ENCODE assay signal across 16 mouse cellular contexts in genomic region chr11:102353021-102353431, GRCm38 (mm10). TPM values are rescaled to one million over a fixed set of nuclear protein-coding genes. Genes with fewer than 3 reads are reported as not detected.
DNase-seq lines count a peak whose midpoint lies in the region; ATAC-seq and TF ChIP-seq lines count a peak whose summit lies in the region.
"Had no signal": no experiment of that assay in that cellular context is flagged by ENCODE, and none has a peak within 500 bp of the region (broad histone marks: within the 10 kb centered on the region; RNA-seq: fewer than 3 reads in every experiment).

No protein-coding gene starts in this region.

- TF ChIP-seq CTCF in liver, postnatal 0 days (IDR thresholded peaks at IDR 0.05; ENCODE audit: low read depth): no peak

- no peak overlapping the region for H3K4me3 ChIP-seq in forebrain, embryonic 10.5 days
- H3K4me3 ChIP-seq in forebrain, embryonic 14.5 days (ENCODE audit: low read depth, low read length): no peak overlapping the region
- H3K4me3 ChIP-seq in liver, postnatal 0 days (ENCODE audit: low read depth, low read length): no peak overlapping the region
- H3K4me3 ChIP-seq: embryonic facial prominence, embryonic 15.5 days; forebrain, embryonic 13.5 days had no signal

- 0 out of 2 replicates have a peak, but pooled peaks cover 5% of the 10 kb centered on the region for H3K4me1 ChIP-seq in forebrain, embryonic 10.5 days
- no peaks in the 10 kb centered on the region for H3K4me1 ChIP-seq in forebrain, embryonic 14.5 days (ENCODE audit: control insufficient read depth, insufficient read depth, low read length)
- H3K4me1 ChIP-seq in liver, postnatal 0 days (ENCODE audit: insufficient read depth): no peaks in the 10 kb centered on the region; the same call in 1 of the 2 replicates
- H3K4me1 ChIP-seq: embryonic facial prominence, embryonic 15.5 days; forebrain, embryonic 13.5 days had no signal

- no peak for ATAC-seq in forebrain, embryonic 14.5 days
- ATAC-seq in liver, postnatal 0 days: no peak
- ATAC-seq: forebrain, embryonic 13.5 days had no signal

- H3K9ac ChIP-seq in forebrain, embryonic 14.5 days (ENCODE audit: low read length): no peak overlapping the region
- no peak overlapping the region for H3K9ac ChIP-seq in liver, postnatal 0 days (replicated peaks)
- H3K9ac ChIP-seq: embryonic facial prominence, embryonic 15.5 days; forebrain, embryonic 13.5 days had no signal

- H3K9me3 ChIP-seq in forebrain, embryonic 10.5 days: no peaks in the 10 kb centered on the region
- no peaks in the 10 kb centered on the region for H3K9me3 ChIP-seq in forebrain, embryonic 14.5 days (replicated peaks; ENCODE audit: control insufficient read depth, low read length)
- H3K9me3 ChIP-seq in liver, postnatal 0 days (ENCODE audit: low read length): no peaks in the 10 kb centered on the region
- H3K9me3 ChIP-seq: embryonic facial prominence, embryonic 15.5 days; forebrain, embryonic 13.5 days had no signal

- 52% methylated on average over 8 of the region's 8 CpGs for whole genome bisulfite sequencing in forebrain, embryonic 10.5 days
- 41% methylated on average over 8 of the region's 8 CpGs for WGBS in forebrain, embryonic 14.5 days
- 46% methylated on average over 8 of the region's 8 CpGs for WGBS in liver, postnatal 0 days (ENCODE audit: insufficient replicate concordance)

- H3K27me3 ChIP-seq in forebrain, embryonic 10.5 days (ENCODE audit: poor library complexity, severe bottlenecking): peaks cover 4% of the 10 kb centered on the region; the same call in 1 of the 2 replicates
- H3K27me3 ChIP-seq in forebrain, embryonic 14.5 days (replicated peaks; ENCODE audit: control insufficient read depth, insufficient read depth, low read length): no peaks in the 10 kb centered on the region
- H3K27me3 ChIP-seq in liver, postnatal 0 days (ENCODE audit: insufficient read depth, low read length): 0 out of 2 replicates have a peak, but pooled peaks cover 8% of the 10 kb centered on the region

- no peak overlapping the region for H3K4me2 ChIP-seq in forebrain, embryonic 14.5 days (ENCODE audit: low read length)
- H3K4me2 ChIP-seq in liver, postnatal 0 days (ENCODE audit: low read depth, low read length): no peak overlapping the region
- H3K4me2 ChIP-seq: embryonic facial prominence, embryonic 15.5 days; forebrain, embryonic 13.5 days had no signal

- no peaks in the 10 kb centered on the region for H3K36me3 ChIP-seq in forebrain, embryonic 10.5 days (replicated peaks)
- H3K36me3 ChIP-seq in forebrain, embryonic 14.5 days (ENCODE audit: control insufficient read depth, insufficient read depth, low read length): no peaks in the 10 kb centered on the region
- H3K36me3 ChIP-seq in liver, postnatal 0 days (replicated peaks; ENCODE audit: insufficient read depth, low read length): peaks cover 82% of the 10 kb centered on the region
- H3K36me3 ChIP-seq: embryonic facial prominence, embryonic 15.5 days had no signal

- no peak for TF ChIP-seq EP300 in liver, postnatal 0 days (IDR thresholded peaks at IDR 0.05; ENCODE audit: low read depth)

- no peak for DNase-seq in forebrain, embryonic 10.5 days (ENCODE audit: extremely low spot score, low spot score)
- no peak for DNase-seq in forebrain, embryonic 14.5 days (ENCODE audit: low spot score)
- peak; percentile 24 to 66 for DNase-seq in spleen, postnatal 4 days (ENCODE audit: low spot score in 2 of 2)
- DNase-seq in spleen, adult 12 weeks (ENCODE audit: low spot score): no peak
- peak; percentile 76 to 77 for DNase-seq in cerebellum, postnatal 25 days
- no peak for DNase-seq in liver, postnatal 0 days
- no peak for DNase-seq in c-Kit-positive CD71-positive TER-119-positive erythroid progenitor cells, embryonic 14.5 days (ENCODE audit: low spot score)
- no peak for DNase-seq in kidney, postnatal 14 days
- DNase-seq: adrenal gland, adult 8-10 months; kidney, adult 8-10 months; kidney, postnatal 36 days; lung, adult 18-20 months; retina, postnatal 1 day had no signal

- peak overlapping the region; percentile 33; the same call in 1 of the 2 replicates for H3K27ac ChIP-seq in forebrain, embryonic 10.5 days
- H3K27ac ChIP-seq in forebrain, embryonic 14.5 days (ENCODE audit: low read depth, low read length): no peak overlapping the region
- H3K27ac ChIP-seq in liver, postnatal 0 days (ENCODE audit: low read depth): 0 out of 2 replicates have a peak overlapping the region, but pooled peaks have one; percentile 29
- H3K27ac ChIP-seq: embryonic facial prominence, embryonic 15.5 days; forebrain, embryonic 13.5 days had no signal

RNA-seq across cellular contexts. Expression of gene Slc4a1, which starts 13.0 kb away (rescaled TPM):
- polyA plus RNA-seq in forebrain, embryonic 10.5 days (2016; fragmentation: Nextera tagmentation; extraction: Ambion mirVana): 37.4 and 52.1 TPM in 2 replicates
- 1.8 and 2.1 TPM in 2 replicates for polyA plus RNA-seq in forebrain, embryonic 14.5 days (2014; fragmentation: Nextera tagmentation; extraction: Ambion mirVana)
- polyA plus RNA-seq in liver, postnatal 0 days (2015; fragmentation: Nextera tagmentation; extraction: Ambion mirVana): 311 and 329 TPM in 2 replicates
- polyA plus RNA-seq: small intestine, adult 2 months had no signal

RNA-seq across cellular contexts. Expression of gene Ubtf, which starts 33.5 kb away (rescaled TPM):
- 95.5 and 98.7 TPM in 2 replicates for polyA plus RNA-seq in forebrain, embryonic 10.5 days (2016; fragmentation: Nextera tagmentation; extraction: Ambion mirVana)
- polyA plus RNA-seq in forebrain, embryonic 14.5 days (2014; fragmentation: Nextera tagmentation; extraction: Ambion mirVana): 74.5 and 91.0 TPM in 2 replicates
- polyA plus RNA-seq in liver, postnatal 0 days (2015; fragmentation: Nextera tagmentation; extraction: Ambion mirVana): 32.4 and 32.5 TPM in 2 replicates

RNA-seq across cellular contexts. Expression of gene Rundc3a, which starts 40.2 kb away (rescaled TPM):
- polyA plus RNA-seq in forebrain, embryonic 10.5 days (2016; fragmentation: Nextera tagmentation; extraction: Ambion mirVana): 10.5 and 13.5 TPM in 2 replicates
- 115 and 125 TPM in 2 replicates for polyA plus RNA-seq in forebrain, embryonic 14.5 days (2014; fragmentation: Nextera tagmentation; extraction: Ambion mirVana)
- 1.8 and 2.4 TPM in 2 replicates for polyA plus RNA-seq in liver, postnatal 0 days (2015; fragmentation: Nextera tagmentation; extraction: Ambion mirVana)

RNA-seq across cellular contexts. Expression of gene Slc25a39, which starts 54.7 kb away (rescaled TPM):
- polyA plus RNA-seq in forebrain, embryonic 10.5 days (2016; fragmentation: Nextera tagmentation; extraction: Ambion mirVana): 255 and 262 TPM in 2 replicates
- 145 and 149 TPM in 2 replicates for polyA plus RNA-seq in forebrain, embryonic 14.5 days (2014; fragmentation: Nextera tagmentation; extraction: Ambion mirVana)
- polyA plus RNA-seq in liver, postnatal 0 days (2015; fragmentation: Nextera tagmentation; extraction: Ambion mirVana): 510 and 522 TPM in 2 replicates

RNA-seq across cellular contexts. Expression of gene Atxn7l3, which starts 56.6 kb away (rescaled TPM):
- 14.1 and 15.6 TPM in 2 replicates for polyA plus RNA-seq in forebrain, embryonic 10.5 days (2016; fragmentation: Nextera tagmentation; extraction: Ambion mirVana)
- polyA plus RNA-seq in forebrain, embryonic 14.5 days (2014; fragmentation: Nextera tagmentation; extraction: Ambion mirVana): 25.2 and 28.7 TPM in 2 replicates
- 4.5 and 4.6 TPM in 2 replicates for polyA plus RNA-seq in liver, postnatal 0 days (2015; fragmentation: Nextera tagmentation; extraction: Ambion mirVana)

Comparison
In these comparisons a context has a peak if more than half of its experiments do, and no peak if none do; other contexts are left out.
1. DNase-seq: peak in spleen, postnatal 4 days (2 of 2) and cerebellum, postnatal 25 days (2 of 2); none in forebrain, embryonic 10.5 days (single experiment), forebrain, embryonic 14.5 days (single experiment), spleen, adult 12 weeks (single experiment), liver, postnatal 0 days (single experiment), c-Kit-positive CD71-positive TER-119-positive erythroid progenitor cells, embryonic 14.5 days (single experiment) and kidney, postnatal 14 days (single experiment).
2. RNA of gene Slc4a1, which starts 13.0 kb away (polyA plus RNA-seq): 311 to 329 TPM in liver, postnatal 0 days and 37.4 to 52.1 TPM in forebrain, embryonic 10.5 days; 1.8 to 2.1 TPM in forebrain, embryonic 14.5 days; every median in the first group is over 10 times any median in the second.